Mouse (Mus musculus): ENCODE results near the gene Mpzl1. TPM values are rescaled to one million over a fixed set of nuclear protein-coding genes. Genes with fewer than 3 reads are reported as not detected.
"Not testable (repeated sequence)": the region's sequence is repeated elsewhere in the genome, so short reads cannot be mapped to it uniquely, and the experiment has no call there.

Gene Mpzl1
- 157 and 170 TPM in 2 replicates for polyA plus RNA-seq (2014; fragmentation: Nextera tagmentation; extraction: Ambion mirVana)

GRCm38 (mm10) chr1:165634151-165634884 is at the start of gene Mpzl1:
TSS of gene Mpzl1 (minus strand) at chr1:165634538.
- Histone ChIP-seq H3K27ac (replicated peaks; ENCODE audit: low read depth, low read length) (peak within 1 kb of the TSS; percentile 97), H3K4me1 (ENCODE audit: control insufficient read depth, insufficient read depth, low read length) (peaks cover 27% of the 10 kb centered on the region; the same call in 1 of the 2 replicates)

GRCm38 (mm10) chr1:165682056-165682853 is 47.9 kb upstream of the Mpzl1 start:
- no peak for ATAC-seq (ENCODE audit: low read depth)
- 68% methylated on average over 18 of the region's 18 CpGs for WGBS
- no peak overlapping the region for H3K9ac ChIP-seq (ENCODE audit: low read depth, low read length)
- no peak overlapping the region for H3K4me3 ChIP-seq (ENCODE audit: low read depth, low read length)
- H3K4me2 ChIP-seq (ENCODE audit: low read depth, low read length) = no peak overlapping the region
- H3K27me3 ChIP-seq (replicated peaks; ENCODE audit: control insufficient read depth, insufficient read depth, low read length) = no peaks in the 10 kb centered on the region
- H3K9me3 ChIP-seq (ENCODE audit: control insufficient read depth, low read length) = no peaks in the 10 kb centered on the region
- peaks cover 3% of the 10 kb centered on the region; the same call in 1 of the 2 replicates for H3K4me1 ChIP-seq (ENCODE audit: control insufficient read depth, insufficient read depth, low read length)
- no peak overlapping the region; the same call in 1 of the 2 replicates for H3K27ac ChIP-seq (replicated peaks; ENCODE audit: low read depth, low read length)
- DNase-seq (ENCODE audit: low spot score) = no peak
- no peaks in the 10 kb centered on the region for H3K36me3 ChIP-seq (ENCODE audit: control insufficient read depth, insufficient read depth, low read length)

More at GRCm38 (mm10) chr1:165634151-165634884, at the start of gene Mpzl1:
- WGBS = 0% methylated on average over 18 of the region's 73 CpGs
- H3K4me3 ChIP-seq (ENCODE audit: low read depth, low read length) = peak within 1 kb of the TSS; percentile 84
- H3K27me3 ChIP-seq (replicated peaks; ENCODE audit: control insufficient read depth, insufficient read depth, low read length) = no peaks in the 10 kb centered on the region
- H3K36me3 ChIP-seq (ENCODE audit: control insufficient read depth, insufficient read depth, low read length) = no peaks in the 10 kb centered on the region
- H3K9ac ChIP-seq (ENCODE audit: low read depth, low read length) = peak within 1 kb of the TSS; percentile 87
- peak within 1 kb of the TSS; percentile 63 for H3K4me2 ChIP-seq (ENCODE audit: low read depth, low read length)
- H3K9me3 ChIP-seq (ENCODE audit: control insufficient read depth, low read length) = no peaks in the 10 kb centered on the region
- DNase-seq (ENCODE audit: low spot score) (peak; percentile 99), ATAC-seq (ENCODE audit: low read depth) (peak; percentile 99)

GRCm38 (mm10) chr1:165681045-165681794 is 46.9 kb upstream of the Mpzl1 start:
- no peak for ATAC-seq (ENCODE audit: low read depth)

GRCm38 (mm10) chr1:165680086-165680485 is 45.7 kb upstream of the Mpzl1 start:
- not testable (repeated sequence) for H3K4me3 ChIP-seq (ENCODE audit: low read depth, low read length); DNase-seq (ENCODE audit: low spot score); ATAC-seq (ENCODE audit: low read depth); H3K36me3 ChIP-seq (ENCODE audit: control insufficient read depth, insufficient read depth, low read length); H3K9ac ChIP-seq (ENCODE audit: low read depth, low read length); H3K4me1 ChIP-seq (ENCODE audit: control insufficient read depth, insufficient read depth, low read length); H3K4me2 ChIP-seq (ENCODE audit: low read depth, low read length); H3K9me3 ChIP-seq (ENCODE audit: control insufficient read depth, low read length); H3K27me3 ChIP-seq (replicated peaks; ENCODE audit: control insufficient read depth, insufficient read depth, low read length); H3K27ac ChIP-seq (replicated peaks; ENCODE audit: low read depth, low read length)

More at GRCm38 (mm10) chr1:165681045-165681794, 46.9 kb upstream of the Mpzl1 start:
- DNase-seq (ENCODE audit: low spot score) = no peak
- H3K4me3 ChIP-seq (ENCODE audit: low read depth, low read length) = no peak overlapping the region
- H3K4me2 ChIP-seq (ENCODE audit: low read depth, low read length) = no peak overlapping the region
- peaks cover 3% of the 10 kb centered on the region; the same call in 1 of the 2 replicates for H3K4me1 ChIP-seq (ENCODE audit: control insufficient read depth, insufficient read depth, low read length)
- no peaks in the 10 kb centered on the region for H3K9me3 ChIP-seq (ENCODE audit: control insufficient read depth, low read length)
- H3K27ac ChIP-seq (replicated peaks; ENCODE audit: low read depth, low read length) = no peak overlapping the region
- H3K27me3 ChIP-seq (replicated peaks; ENCODE audit: control insufficient read depth, insufficient read depth, low read length) = no peaks in the 10 kb centered on the region
- 62% methylated on average over 13 of the region's 13 CpGs for WGBS
- H3K9ac ChIP-seq (ENCODE audit: low read depth, low read length) = no peak overlapping the region
- no peaks in the 10 kb centered on the region for H3K36me3 ChIP-seq (ENCODE audit: control insufficient read depth, insufficient read depth, low read length)

- no peak overlapping the region for H3K9ac ChIP-seq (ENCODE audit: low read depth, low read length)
- no peaks in the 10 kb centered on the region for H3K36me3 ChIP-seq (ENCODE audit: control insufficient read depth, insufficient read depth, low read length)
- ATAC-seq (ENCODE audit: low read depth) (no peak), DNase-seq (ENCODE audit: low spot score) (no peak)
- H3K4me1 ChIP-seq (ENCODE audit: control insufficient read depth, insufficient read depth, low read length) = peaks cover 3% of the 10 kb centered on the region; the same call in 1 of the 2 replicates
- no peak overlapping the region for H3K4me3 ChIP-seq (ENCODE audit: low read depth, low read length)
- 43% methylated on average over 3 of the region's 3 CpGs for WGBS
- H3K4me2 ChIP-seq (ENCODE audit: low read depth, low read length) = no peak overlapping the region
- no peaks in the 10 kb centered on the region for H3K9me3 ChIP-seq (ENCODE audit: control insufficient read depth, low read length)
- peak overlapping the region; percentile 15; the same call in 1 of the 2 replicates for H3K27ac ChIP-seq (replicated peaks; ENCODE audit: low read depth, low read length)
- H3K27me3 ChIP-seq (replicated peaks; ENCODE audit: control insufficient read depth, insufficient read depth, low read length) = no peaks in the 10 kb centered on the region
Measured at GRCm38 (mm10) chr1:165679618-165679997, 45.3 kb upstream of the Mpzl1 start.

- WGBS = 78% methylated on average over 15 of the region's 15 CpGs
- DNase-seq (ENCODE audit: low spot score) = no peak
Measured at GRCm38 (mm10) chr1:165678861-165679617, 44.7 kb upstream of the Mpzl1 start.

GRCm38 (mm10) chr1:165677558-165677957 is 43.2 kb upstream of the Mpzl1 start:
- H3K9me3 ChIP-seq (ENCODE audit: control insufficient read depth, low read length) = no peaks in the 10 kb centered on the region
- ATAC-seq (ENCODE audit: low read depth) (0 out of 2 replicates have a peak, but pooled peaks have one; percentile 48), DNase-seq (ENCODE audit: low spot score) (no peak)
- no peaks in the 10 kb centered on the region for H3K36me3 ChIP-seq (ENCODE audit: control insufficient read depth, insufficient read depth, low read length)
- no peak overlapping the region for H3K4me3 ChIP-seq (ENCODE audit: low read depth, low read length)
- no peaks in the 10 kb centered on the region for H3K27me3 ChIP-seq (replicated peaks; ENCODE audit: control insufficient read depth, insufficient read depth, low read length)
- H3K4me1 ChIP-seq (ENCODE audit: control insufficient read depth, insufficient read depth, low read length) = peaks cover 3% of the 10 kb centered on the region; the same call in 1 of the 2 replicates
- H3K9ac ChIP-seq (ENCODE audit: low read depth, low read length) = no peak overlapping the region
- H3K27ac ChIP-seq (replicated peaks; ENCODE audit: low read depth, low read length) = no peak overlapping the region
- no peak overlapping the region for H3K4me2 ChIP-seq (ENCODE audit: low read depth, low read length)
- 54% methylated on average over 4 of the region's 4 CpGs for WGBS

More at GRCm38 (mm10) chr1:165678861-165679617, 44.7 kb upstream of the Mpzl1 start:
- Histone ChIP-seq H3K9me3 (ENCODE audit: control insufficient read depth, low read length) (no peaks in the 10 kb centered on the region), H3K4me3 (ENCODE audit: low read depth, low read length) (no peak overlapping the region), H3K9ac (ENCODE audit: low read depth, low read length) (no peak overlapping the region), H3K36me3 (ENCODE audit: control insufficient read depth, insufficient read depth, low read length) (no peaks in the 10 kb centered on the region), H3K27ac (replicated peaks; ENCODE audit: low read depth, low read length) (no peak overlapping the region), H3K4me2 (ENCODE audit: low read depth, low read length) (no peak overlapping the region), H3K4me1 (ENCODE audit: control insufficient read depth, insufficient read depth, low read length) (peaks cover 3% of the 10 kb centered on the region; the same call in 1 of the 2 replicates), H3K27me3 (replicated peaks; ENCODE audit: control insufficient read depth, insufficient read depth, low read length) (no peaks in the 10 kb centered on the region)
- no peak for ATAC-seq (ENCODE audit: low read depth)

All from embryonic facial prominence, embryonic 14.5 days (tissue).